Mouse (Mus musculus) gonadal fat pad, adult 2 months (tissue): ENCODE measurements around the gene Shroom1. TPM values are rescaled to one million over a fixed set of nuclear protein-coding genes. Genes with fewer than 3 reads are reported as not detected.

Source experiments
- DNase-seq: peaks from one replicate; pipeline ENCODE4 v3.0.0-alpha.2; 2012; ENCODE audit warnings: low read depth
- polyA plus RNA-seq: library from polyadenylated mRNA; depleted of rRNA; stranded (reverse); fragments of >200 nt; gene quantifications from 2 replicates; pipeline ENCODE4 v1.2.3, GENCODE M21; 2012; rRNA removed

Gene Shroom1
- polyA plus RNA-seq, 1 experiment, result 12.6 TPM

DNA sequence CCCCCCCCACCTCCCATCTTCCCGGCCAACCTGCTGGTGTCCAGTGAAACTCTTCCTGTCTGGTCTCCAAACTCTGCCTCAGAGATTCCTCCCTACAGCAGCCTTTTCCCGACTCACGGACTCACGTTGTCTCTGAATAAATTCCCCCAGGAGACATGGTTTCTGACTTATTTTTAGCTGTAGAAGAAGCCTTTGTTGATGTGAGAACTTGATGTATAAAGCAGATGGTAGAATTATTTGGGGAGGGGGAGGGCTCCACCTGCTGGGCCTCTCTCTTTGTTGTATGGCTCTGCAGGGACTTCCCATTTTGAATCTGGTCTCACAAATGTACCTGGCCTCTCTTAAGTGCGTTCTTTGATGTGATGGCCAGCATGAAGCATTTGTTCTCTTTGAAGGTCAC is 53.3 kb downstream of the Shroom1 start:
- no peak for DNase-seq

DNA sequence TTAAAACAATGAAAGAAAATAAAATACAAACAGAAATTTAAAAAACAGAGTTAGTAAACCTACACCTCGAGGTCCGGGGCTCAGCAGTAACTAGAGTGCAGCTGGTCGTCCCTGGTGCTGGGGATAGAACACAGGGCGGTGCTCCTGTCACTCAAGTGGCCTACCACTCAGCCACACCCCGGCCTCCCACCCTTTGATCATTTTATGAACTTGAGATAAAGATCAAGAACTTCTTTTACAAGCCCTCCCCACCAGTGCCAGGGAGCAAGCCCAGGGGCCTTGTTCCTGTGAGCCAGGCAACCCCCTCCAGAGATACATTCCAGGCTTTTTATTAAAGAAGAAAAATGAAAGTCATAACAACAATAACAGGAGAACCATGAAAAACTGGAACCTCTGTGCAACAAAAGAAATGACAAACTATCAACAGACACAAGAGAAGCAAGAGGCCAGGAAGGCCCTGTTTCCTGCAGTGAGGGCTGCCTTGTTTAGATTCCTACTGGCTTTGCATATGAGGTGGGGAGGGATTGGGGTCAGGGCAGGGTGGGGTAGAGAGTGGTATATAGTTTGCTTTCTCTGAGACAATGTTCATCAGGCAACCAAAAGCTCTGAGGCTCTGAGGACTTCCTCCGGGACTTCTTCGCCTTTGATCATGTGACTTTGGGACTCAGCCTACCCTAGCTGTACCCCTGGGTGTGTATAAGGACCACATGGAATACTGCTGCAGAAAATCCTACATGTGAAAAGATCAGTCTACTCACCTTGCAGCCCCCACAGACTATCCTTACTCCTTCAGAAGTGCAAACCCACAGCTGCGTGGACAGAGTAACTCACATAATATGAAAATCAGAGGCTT is 60.0 kb downstream of the Shroom1 start:
- DNase-seq, result no peak

Other genes with a start within 250 kb of the Shroom1 start
- 24.9 and 29.7 TPM in 2 replicates for gene Hspa4, start 156.7 kb upstream of the Shroom1 start, polyA plus RNA-seq
- gene Zcchc10, start 132.5 kb upstream of the Shroom1 start, polyA plus RNA-seq, result 3.1 and 5.3 TPM in 2 replicates
- 27.8 and 29.4 TPM in 2 replicates for gene Aff4, start 106.4 kb upstream of the Shroom1 start, polyA plus RNA-seq
- gene Leap2, start 34.0 kb upstream of the Shroom1 start, polyA plus RNA-seq, result not detected in 2 replicates
- gene Uqcrq, start 26.4 kb upstream of the Shroom1 start, polyA plus RNA-seq, result 537 and 665 TPM in 2 replicates
- gene Gdf9, start 26.2 kb upstream of the Shroom1 start, polyA plus RNA-seq, result 0.88 and 1.5 TPM in 2 replicates
- gene Gm10447, start 95 bp upstream of the Shroom1 start, polyA plus RNA-seq, result 1.3 and 1.4 TPM in 2 replicates
- gene Gm9837, start 13.3 kb downstream of the Shroom1 start, polyA plus RNA-seq, result not detected in 2 replicates
- gene Gm9945, start 23.0 kb downstream of the Shroom1 start, polyA plus RNA-seq, result not detected in 2 replicates
- 0.15 and 0.19 TPM in 2 replicates for gene Sowaha, start 23.1 kb downstream of the Shroom1 start, polyA plus RNA-seq
- gene Sept8, start 62.1 kb downstream of the Shroom1 start, polyA plus RNA-seq, result 24.9 and 27.7 TPM in 2 replicates
- gene Kif3a, start 110.2 kb downstream of the Shroom1 start, polyA plus RNA-seq, result 5.9 and 6.4 TPM in 2 replicates
- not detected in 2 replicates for gene Il4, start 161.5 kb downstream of the Shroom1 start, polyA plus RNA-seq
- 0.41 TPM in 1 of 2 replicates, not detected in the other for gene Il13, start 177.5 kb downstream of the Shroom1 start, polyA plus RNA-seq